Mouse (Mus musculus): Measurements from ENCODE around the gene Gm10770. TPM values are rescaled to one million over a fixed set of nuclear protein-coding genes. Genes with fewer than 3 reads are reported as not detected.
"Not testable (repeated sequence)": the region's sequence is repeated elsewhere in the genome, so short reads cannot be mapped to it uniquely, and the experiment has no call there.

The Gm10770 gene
- polyA plus RNA-seq, 1 experiment = not detected

GRCm38 (mm10) chr2:150136435-150136897, 43.0 kb downstream of the Gm10770 start, which contains the start of gene Zfp120:
TSS of gene Zfp120 (minus strand) at chr2:150136708.
- DNase-seq (ENCODE audit: low read depth in 1 of 2, low spot score in 2 of 2) = peak; percentile 82 to 87
- WGBS = under 1% methylated on average over 13 of the region's 13 CpGs
- Histone ChIP-seq H3K4me1 (ENCODE audit: control insufficient read depth, insufficient read depth, insufficient read length) (no peaks in the 10 kb centered on the region; the same call in 1 of the 2 replicates), H3K4me3 (ENCODE audit: extremely low read depth, insufficient read depth, insufficient read length) (peak within 1 kb of the TSS; percentile 77), H3K36me3 (ENCODE audit: control insufficient read depth, insufficient read depth, low read length) (peaks cover 2% of the 10 kb centered on the region; the same call in 1 of the 2 replicates), H3K27ac (ENCODE audit: insufficient read depth, low read length) (peak within 1 kb of the TSS; percentile 88), H3K27me3 (ENCODE audit: control insufficient read depth, insufficient read depth, low read length) (no peaks in the 10 kb centered on the region)
- TF ChIP-seq POLR2A (IDR thresholded peaks at IDR 0.05; ENCODE audit: low read depth, low read length) (peak; percentile 63), CTCF (IDR thresholded peaks at IDR 0.05; ENCODE audit: extremely low read depth, insufficient read depth, insufficient read length, insufficient replicate concordance) (no peak)

GRCm38 (mm10) chr2:150132773-150133172, 46.7 kb downstream of the Gm10770 start:
- H3K4me3 ChIP-seq (ENCODE audit: extremely low read depth, insufficient read depth, insufficient read length) = no peak overlapping the region
- WGBS = 87% methylated on average over 2 of the region's 2 CpGs
- TF ChIP-seq CTCF (IDR thresholded peaks at IDR 0.05; ENCODE audit: extremely low read depth, insufficient read depth, insufficient read length, insufficient replicate concordance) (no peak), POLR2A (IDR thresholded peaks at IDR 0.05; ENCODE audit: low read depth, low read length) (no peak)
- peaks cover 4% of the 10 kb centered on the region; the same call in 1 of the 2 replicates for H3K36me3 ChIP-seq (ENCODE audit: control insufficient read depth, insufficient read depth, low read length)
- no peaks in the 10 kb centered on the region; the same call in 1 of the 2 replicates for H3K4me1 ChIP-seq (ENCODE audit: control insufficient read depth, insufficient read depth, insufficient read length)
- no peak for DNase-seq (ENCODE audit: low read depth in 1 of 2, low spot score in 2 of 2)
- no peak overlapping the region for H3K27ac ChIP-seq (ENCODE audit: insufficient read depth, low read length)
- H3K27me3 ChIP-seq (ENCODE audit: control insufficient read depth, insufficient read depth, low read length) = no peaks in the 10 kb centered on the region

GRCm38 (mm10) chr2:150132002-150132401, 47.5 kb downstream of the Gm10770 start:
- H3K4me3 ChIP-seq (ENCODE audit: extremely low read depth, insufficient read depth, insufficient read length); H3K27me3 ChIP-seq (ENCODE audit: control insufficient read depth, insufficient read depth, low read length); H3K4me1 ChIP-seq (ENCODE audit: control insufficient read depth, insufficient read depth, insufficient read length); DNase-seq (ENCODE audit: low read depth in 1 of 2, low spot score in 2 of 2); H3K36me3 ChIP-seq (ENCODE audit: control insufficient read depth, insufficient read depth, low read length); H3K27ac ChIP-seq (ENCODE audit: insufficient read depth, low read length): not testable (repeated sequence)
- 56% methylated on average over 1 of the region's 1 CpGs for WGBS

Other genes with a start within 250 kb of the Gm10770 start
- gene Zfp120, start 43.0 kb downstream of the Gm10770 start, polyA plus RNA-seq (2012; rRNA removed) = 1.7 TPM in 2 replicates
- not detected in 2 replicates for gene Gm14139, start 2.1 kb upstream of the Gm10770 start, polyA plus RNA-seq (2012; rRNA removed)
- 0.05 and 0.09 TPM in 2 replicates for gene Zfp937, start 38.4 kb upstream of the Gm10770 start, polyA plus RNA-seq (2012; rRNA removed)
- gene Gm21994, start 75.9 kb upstream of the Gm10770 start, polyA plus RNA-seq (2012; rRNA removed) = 0.18 and 0.19 TPM in 2 replicates
- gene Gm14124, start 77.8 kb upstream of the Gm10770 start, polyA plus RNA-seq (2012; rRNA removed) = not detected in 2 replicates
- not detected in 2 replicates for gene Gm10130, start 144.0 kb upstream of the Gm10770 start, polyA plus RNA-seq (2012; rRNA removed)
- 0.38 and 0.39 TPM in 2 replicates for gene 3300002I08Rik, start 183.1 kb upstream of the Gm10770 start, polyA plus RNA-seq (2012; rRNA removed)

Data from spleen, adult 2 months (tissue).